Mouse (Mus musculus) adrenal gland, postnatal 10 days (tissue): Measurements from ENCODE around the gene Pde6b. TPM values are rescaled to one million over a fixed set of nuclear protein-coding genes. Genes with fewer than 3 reads are reported as not detected.

Experiments used
- DNase-seq: peaks from one replicate; pipeline ENCODE4 v3.0.0; 2021; ENCODE audit warnings: mixed read lengths
- total RNA-seq, 2 experiments: library from RNA; stranded (reverse); gene quantifications; 2 replicates each; pipeline ENCODE4 v1.2.3; 2021

Pde6b gene
- total RNA-seq, 2 experiments from 2014 or later, result not detected

DNA sequence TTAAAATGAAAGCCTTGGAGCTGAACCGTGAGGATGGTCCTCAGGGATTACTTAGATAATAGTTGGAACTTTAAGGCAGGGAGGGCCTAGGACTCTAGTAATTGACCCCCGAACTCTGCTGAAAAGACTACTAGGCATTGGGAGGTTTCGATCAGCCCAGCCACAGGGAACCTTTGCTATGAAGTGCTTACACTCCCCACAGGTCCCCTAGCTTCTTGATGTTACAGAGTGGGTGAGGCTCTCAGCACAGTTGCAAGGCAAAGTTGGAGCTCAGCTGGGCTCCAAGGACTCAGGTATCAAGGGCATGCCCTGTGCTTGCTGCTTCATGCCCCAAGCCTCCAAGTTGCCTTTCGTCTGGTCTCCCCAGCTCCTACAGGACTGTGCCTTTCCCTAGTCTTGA, 74.3 kb downstream of the Pde6b start:
- no peak for DNase-seq

DNA sequence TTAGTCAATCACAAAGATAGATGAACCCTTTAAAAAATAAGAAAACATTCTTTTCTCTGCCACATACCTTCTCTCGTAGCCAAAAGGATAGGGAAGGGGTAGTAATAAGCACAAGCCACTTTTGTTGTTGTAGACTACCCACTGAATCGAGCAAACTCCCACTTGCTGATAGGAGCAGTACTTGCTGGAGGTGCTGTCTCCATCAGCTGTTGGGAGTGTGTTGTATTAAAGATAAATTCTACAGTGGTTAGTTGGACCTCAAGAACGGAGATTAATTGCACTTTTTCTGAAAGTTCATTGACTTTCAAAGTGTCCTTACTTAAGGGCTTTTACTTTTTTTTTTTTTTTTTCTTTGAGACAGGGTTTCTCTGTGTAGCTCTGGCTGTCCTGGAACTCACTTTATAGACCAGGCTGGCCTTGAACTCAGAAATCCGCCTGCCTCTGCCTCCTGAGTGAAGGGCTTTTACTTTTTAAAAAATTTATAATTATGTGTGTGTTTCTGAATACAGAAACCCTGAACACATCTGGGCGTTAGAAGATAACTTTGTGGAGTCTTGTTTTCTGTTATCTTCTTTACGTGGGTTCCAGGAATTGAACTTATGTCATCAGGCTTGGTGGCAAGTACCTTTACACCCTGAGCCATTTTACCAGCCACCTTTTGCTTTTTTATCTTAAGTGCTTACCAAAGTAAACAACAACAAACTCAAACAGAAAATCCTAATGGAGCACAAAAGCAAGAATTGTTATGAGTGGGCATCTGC, 77.1 kb downstream of the Pde6b start:
- DNase-seq, result no peak

DNA sequence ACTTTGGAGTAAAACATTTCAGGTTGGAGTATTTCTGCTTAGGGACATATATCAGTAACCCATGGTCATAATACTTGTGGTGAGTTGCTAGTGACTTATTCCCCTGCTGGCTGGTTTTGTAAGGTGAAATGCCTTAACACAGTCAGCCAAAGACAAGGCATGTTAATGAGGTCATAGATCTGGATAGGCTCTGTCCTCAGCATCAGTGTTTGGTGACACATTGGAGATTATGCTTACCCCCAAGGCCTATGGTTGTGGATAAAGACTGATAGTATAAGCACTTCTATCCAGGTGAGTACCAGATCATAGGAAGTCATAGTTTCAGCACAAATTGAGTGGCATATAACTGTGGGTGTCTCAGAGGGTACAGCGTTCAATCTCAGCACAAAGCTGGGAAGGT, 78.5 kb downstream of the Pde6b start:
- no peak for DNase-seq

DNA sequence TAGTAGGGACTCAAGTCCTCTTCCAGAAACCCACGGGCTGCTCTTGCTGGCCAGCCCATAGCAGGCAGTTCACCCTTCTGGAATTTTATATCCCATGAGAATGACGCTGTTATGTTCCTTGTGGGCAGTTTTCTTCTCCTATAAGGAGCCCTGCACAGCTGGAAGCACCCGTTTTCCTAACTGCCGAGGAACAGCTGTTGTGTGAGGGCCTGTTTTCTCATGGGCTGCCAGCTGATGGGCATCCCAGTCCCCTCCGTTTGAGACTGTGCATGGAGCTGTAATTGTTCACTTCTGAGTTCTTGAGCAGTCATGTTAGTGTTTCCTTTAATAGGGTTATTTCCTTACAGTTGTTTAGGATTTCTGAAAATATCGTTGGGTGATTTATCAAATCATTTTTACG, 81.4 kb downstream of the Pde6b start:
- DNase-seq, result no peak

DNA sequence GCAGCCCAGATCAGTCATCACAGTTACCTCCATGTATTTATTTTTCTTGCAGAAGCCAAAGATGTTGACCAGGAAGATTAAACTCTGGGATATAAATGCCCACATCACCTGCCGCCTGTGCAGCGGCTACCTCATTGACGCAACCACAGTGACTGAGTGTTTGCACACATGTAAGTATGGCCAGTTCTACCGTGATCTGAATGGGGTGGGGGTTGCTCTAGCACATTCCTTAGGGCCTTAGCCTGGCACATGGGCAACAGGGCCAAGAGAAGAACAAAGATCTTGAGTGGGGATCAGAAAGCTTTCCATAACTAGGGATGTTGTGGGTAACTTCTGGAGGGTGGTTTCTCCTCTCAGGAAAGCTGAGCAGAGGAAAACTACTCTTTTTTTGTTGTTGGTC, 85.5 kb downstream of the Pde6b start:
- no peak for DNase-seq

DNA sequence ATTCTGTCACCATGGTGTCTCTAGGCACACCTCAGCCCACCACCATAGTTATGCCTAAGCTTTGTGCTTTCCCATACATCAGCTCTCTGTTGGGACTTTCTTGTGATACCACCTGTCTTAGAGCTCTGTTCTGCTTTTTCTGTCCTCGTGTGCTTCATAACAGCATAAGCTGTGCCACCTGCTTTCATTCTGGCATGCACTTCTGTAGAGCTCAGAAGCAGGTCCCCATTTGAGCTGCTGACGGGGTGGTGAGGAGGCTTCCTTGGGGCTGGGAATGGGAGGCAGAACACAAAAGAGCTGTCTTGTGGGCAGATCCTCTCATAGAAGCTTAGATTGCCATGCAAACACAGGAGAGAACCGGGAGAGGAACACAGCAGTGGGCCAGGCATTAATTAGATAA, 87.8 kb downstream of the Pde6b start:
- DNase-seq, result no peak

Other genes starting within 250 kb of the Pde6b start
- gene Dr1, start 119.5 kb upstream of the Pde6b start, total RNA-seq, result 10 to 100 TPM; 30.4 to 30.7 TPM
- 1 to 10 TPM; 7.8 to 9.5 TPM for gene Pigg, start 75.8 kb upstream of the Pde6b start, total RNA-seq
- under 1 TPM; 0.45 to 0.82 TPM for gene Gm42517, start 20.5 kb upstream of the Pde6b start, total RNA-seq
- 100 to 1,000 TPM; 786 to 795 TPM for gene Atp5k, start 46.1 kb downstream of the Pde6b start, total RNA-seq
- 1 to 10 TPM; 1.1 to 1.9 TPM for gene Mfsd7a, start 60.5 kb downstream of the Pde6b start, total RNA-seq
- gene Pcgf3, start 72.8 kb downstream of the Pde6b start, total RNA-seq, result 10 to 100 TPM; 42.6 to 49.1 TPM
- 10 to 100 TPM in 1 of 2 experiments, 1 to 10 TPM in 1; 7.1 to 13.8 TPM for gene Cplx1, start 161.6 kb downstream of the Pde6b start, total RNA-seq
- gene Gak, start 241.4 kb downstream of the Pde6b start, total RNA-seq, result 10 to 100 TPM; 65.8 to 74.6 TPM
- gene Tmem175, start 241.4 kb downstream of the Pde6b start, total RNA-seq, result 10 to 100 TPM; 20.3 to 22.8 TPM